Mouse (Mus musculus): ENCODE measurements around the gene Fam193b.
"Not testable (repeated sequence)": the region's sequence is repeated elsewhere in the genome, so short reads cannot be mapped to it uniquely, and the experiment has no call there.

The Fam193b gene

GRCm38 (mm10) chr13:55571027-55571751, at the start of gene Fam193b:
Gene Fam193b (minus strand): TSS chr13:55571120.
- in situ Hi-C loops (cut with MboI; ENCODE audit: unreplicated experiment in 2 of 2) = no loop called here

- in situ Hi-C loops (cut with MboI; ENCODE audit: unreplicated experiment in 2 of 2) = no loop called here
Observed at GRCm38 (mm10) chr13:55620275-55620674, 49.4 kb upstream of the Fam193b start.

- in situ Hi-C loops (cut with MboI; ENCODE audit: unreplicated experiment in 2 of 2) = no loop called here
Observed at GRCm38 (mm10) chr13:55619328-55619727, 48.4 kb upstream of the Fam193b start.

- in situ Hi-C loops (cut with MboI; ENCODE audit: unreplicated experiment in 2 of 2) = no loop called here
Observed at GRCm38 (mm10) chr13:55613471-55613870, 42.6 kb upstream of the Fam193b start.

GRCm38 (mm10) chr13:55611996-55612395, 41.1 kb upstream of the Fam193b start:
- in situ Hi-C loops (cut with MboI; ENCODE audit: unreplicated experiment in 2 of 2) = no loop called here

- in situ Hi-C loops (cut with MboI; ENCODE audit: unreplicated experiment in 2 of 2) = no loop called here
Observed at GRCm38 (mm10) chr13:55607624-55608006, 36.7 kb upstream of the Fam193b start.

GRCm38 (mm10) chr13:55606899-55607623, 36.1 kb upstream of the Fam193b start:
- in situ Hi-C loops (cut with MboI; ENCODE audit: unreplicated experiment in 2 of 2) = no loop called here

GRCm38 (mm10) chr13:55604606-55605005, 33.7 kb upstream of the Fam193b start:
- in situ Hi-C loops (cut with MboI; ENCODE audit: unreplicated experiment in 2 of 2) = loop anchor here in 1 of 2 experiments (5.0 kb wide), 1 partner anchor 33 kb away; the partner anchor contains the start of gene Ddx46

GRCm38 (mm10) chr13:55601611-55602010, 30.7 kb upstream of the Fam193b start:
- in situ Hi-C loops (cut with MboI; ENCODE audit: unreplicated experiment in 2 of 2) = loop anchor here in 1 of 2 experiments (5.0 kb wide), 1 partner anchor 36 kb away; the partner anchor contains the start of gene Ddx46

- in situ Hi-C loops (cut with MboI; ENCODE audit: unreplicated experiment in 2 of 2) = loop anchor here in 1 of 2 experiments (5.0 kb wide), 1 partner anchor 37 kb away; the partner anchor contains the start of gene Ddx46
Observed at GRCm38 (mm10) chr13:55600657-55601056, 29.7 kb upstream of the Fam193b start.

GRCm38 (mm10) chr13:55599566-55600540, 28.9 kb upstream of the Fam193b start, which contains the start of gene B4galt7:
Gene B4galt7 (plus strand): TSS chr13:55599896.
- in situ Hi-C loops (cut with MboI; ENCODE audit: unreplicated experiment in 2 of 2) = loop anchor here in 1 of 2 experiments (5.0 kb wide), 1 partner anchor 37 kb away; the partner anchor contains the start of gene Ddx46

- in situ Hi-C loops (cut with MboI; ENCODE audit: unreplicated experiment in 2 of 2) = no loop called here
Observed at GRCm38 (mm10) chr13:55596802-55597201, 25.9 kb upstream of the Fam193b start.

- in situ Hi-C loops (cut with MboI; ENCODE audit: unreplicated experiment in 2 of 2) = no loop called here
Observed at GRCm38 (mm10) chr13:55595375-55595774, 24.5 kb upstream of the Fam193b start.

- in situ Hi-C loops (cut with MboI; ENCODE audit: unreplicated experiment in 2 of 2) = no loop called here
Observed at GRCm38 (mm10) chr13:55593254-55593747, 22.4 kb upstream of the Fam193b start.

GRCm38 (mm10) chr13:55592512-55593253, 21.8 kb upstream of the Fam193b start:
- in situ Hi-C loops (cut with MboI; ENCODE audit: unreplicated experiment in 2 of 2) = no loop called here

- in situ Hi-C loops (cut with MboI; ENCODE audit: unreplicated experiment in 2 of 2) = no loop called here
Observed at GRCm38 (mm10) chr13:55591961-55592490, 21.1 kb upstream of the Fam193b start.

- in situ Hi-C loops (cut with MboI; ENCODE audit: unreplicated experiment in 2 of 2) = no loop called here
Observed at GRCm38 (mm10) chr13:55578086-55578485, 7.2 kb upstream of the Fam193b start.

- in situ Hi-C loops (cut with MboI; ENCODE audit: unreplicated experiment in 2 of 2) = not testable (repeated sequence)
Observed at GRCm38 (mm10) chr13:55576872-55577271, 6.0 kb upstream of the Fam193b start.

GRCm38 (mm10) chr13:55575932-55576331, 5.0 kb upstream of the Fam193b start:
- in situ Hi-C loops (cut with MboI; ENCODE audit: unreplicated experiment in 2 of 2) = no loop called here
